Mouse (Mus musculus): Measurements from ENCODE around the gene Prom1.
"Not testable (repeated sequence)": the region's sequence is repeated elsewhere in the genome, so short reads cannot be mapped to it uniquely, and the experiment has no call there.

Prom1 gene

DNA sequence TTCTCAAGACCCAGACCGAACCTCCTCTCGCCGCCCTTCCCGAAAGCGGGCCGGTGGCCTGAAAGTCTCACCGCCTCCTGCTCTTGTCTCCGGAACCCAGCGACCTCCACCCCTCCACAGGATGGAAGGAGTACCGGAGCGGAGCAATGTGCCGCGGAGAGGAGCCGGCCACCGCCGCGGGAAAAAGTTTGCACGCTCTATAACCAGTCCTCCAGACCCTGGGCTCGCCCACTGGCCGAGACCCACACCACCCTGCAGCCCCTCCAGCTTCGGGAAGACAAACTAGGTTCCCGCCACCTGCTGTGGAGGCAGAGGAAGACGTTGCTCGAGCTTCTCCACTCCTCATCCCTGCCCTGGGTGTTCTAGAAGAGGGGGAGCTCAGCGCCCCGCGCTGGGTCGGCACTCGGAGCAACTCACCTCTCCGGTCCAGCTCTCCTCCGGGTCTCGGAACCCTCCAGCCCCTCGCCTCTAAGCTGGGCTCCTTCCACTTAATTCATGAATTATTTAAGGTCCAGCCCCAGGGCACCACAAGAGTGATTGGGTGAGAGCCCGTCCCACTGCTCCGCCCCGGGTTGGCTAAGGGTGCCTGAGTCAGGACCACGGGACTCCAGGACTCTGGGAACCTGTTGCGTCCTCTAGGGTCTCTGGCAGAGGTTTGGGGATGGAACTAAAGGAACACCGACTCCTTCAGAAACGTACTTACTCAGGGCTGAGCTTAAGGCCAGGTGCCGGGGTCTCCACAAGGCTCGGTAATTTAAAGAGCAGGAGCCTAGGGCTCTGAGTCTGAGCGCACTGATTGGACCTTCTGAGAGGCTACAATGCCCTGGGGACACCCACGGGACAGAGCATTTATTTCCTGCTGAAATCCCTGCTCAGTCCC, at the start of gene Prom1:
TSS of gene Prom1 (minus strand) at position 802 of the 880 bp plus-strand sequence.
- DNase-seq (ENCODE audit: extremely low read depth, low read depth) = no peak

DNA sequence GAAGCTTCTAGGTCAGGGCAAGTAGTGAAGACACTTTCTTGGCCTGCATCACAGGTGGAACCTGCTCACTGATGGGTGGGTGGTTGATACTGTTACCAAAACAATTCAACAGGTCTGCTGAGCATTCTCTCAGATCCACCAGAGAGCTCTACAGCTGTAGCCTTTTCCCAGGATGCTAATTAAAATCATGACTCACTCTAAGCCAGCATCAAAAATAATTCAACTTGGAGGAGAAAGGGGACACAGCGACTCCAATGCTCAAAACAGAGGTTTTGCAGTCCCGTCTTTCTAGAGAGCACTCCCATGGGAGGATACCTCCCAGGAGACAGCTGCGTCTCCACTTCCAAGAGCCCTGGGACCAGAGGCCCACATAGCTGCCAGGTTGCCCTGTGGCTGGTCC, 45.9 kb upstream of the Prom1 start:
- DNase-seq (ENCODE audit: extremely low read depth, low read depth) = no peak

DNA sequence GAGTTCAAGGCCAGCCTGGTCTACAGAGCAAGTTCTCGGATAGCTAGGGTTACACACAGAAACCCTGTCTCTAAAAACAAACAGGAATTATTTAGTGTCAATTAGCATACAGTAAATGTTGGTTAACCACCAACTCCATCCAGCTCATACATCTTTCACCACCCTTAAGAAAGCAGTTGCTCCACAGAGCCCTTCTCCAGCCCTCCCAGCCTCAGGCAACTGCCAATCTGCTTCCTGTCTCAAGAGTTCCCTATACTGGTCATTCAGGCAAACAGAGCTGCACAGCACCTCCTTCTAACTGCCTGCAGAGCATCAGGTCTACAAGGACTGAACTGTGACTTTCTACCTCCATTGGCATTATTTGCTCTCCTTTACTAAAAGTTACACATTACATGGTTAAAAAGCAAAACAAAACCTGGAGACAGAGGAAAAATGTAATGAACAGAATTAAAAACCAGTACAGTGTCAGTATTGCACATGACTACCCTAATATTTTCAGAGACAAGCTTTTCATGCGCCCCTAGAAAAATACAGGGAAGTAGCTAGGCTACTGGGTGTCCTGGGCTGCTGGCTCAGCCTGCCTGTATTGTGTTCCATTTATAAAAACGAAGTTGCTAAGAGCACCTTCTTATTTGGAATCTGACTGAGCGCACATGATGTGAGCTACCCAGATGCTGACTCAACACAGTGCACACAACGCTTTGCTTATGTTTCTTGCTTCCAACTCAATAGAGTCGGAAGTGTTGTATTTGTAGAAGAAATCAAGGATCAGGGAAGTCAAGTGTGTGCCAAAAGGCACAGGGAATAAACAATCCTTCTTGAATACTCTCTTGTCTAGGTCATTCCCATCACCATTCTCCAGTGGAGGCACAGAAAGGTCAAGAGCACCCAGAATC, 44.9 kb upstream of the Prom1 start:
- DNase-seq (ENCODE audit: extremely low read depth, low read depth) = no peak

DNA sequence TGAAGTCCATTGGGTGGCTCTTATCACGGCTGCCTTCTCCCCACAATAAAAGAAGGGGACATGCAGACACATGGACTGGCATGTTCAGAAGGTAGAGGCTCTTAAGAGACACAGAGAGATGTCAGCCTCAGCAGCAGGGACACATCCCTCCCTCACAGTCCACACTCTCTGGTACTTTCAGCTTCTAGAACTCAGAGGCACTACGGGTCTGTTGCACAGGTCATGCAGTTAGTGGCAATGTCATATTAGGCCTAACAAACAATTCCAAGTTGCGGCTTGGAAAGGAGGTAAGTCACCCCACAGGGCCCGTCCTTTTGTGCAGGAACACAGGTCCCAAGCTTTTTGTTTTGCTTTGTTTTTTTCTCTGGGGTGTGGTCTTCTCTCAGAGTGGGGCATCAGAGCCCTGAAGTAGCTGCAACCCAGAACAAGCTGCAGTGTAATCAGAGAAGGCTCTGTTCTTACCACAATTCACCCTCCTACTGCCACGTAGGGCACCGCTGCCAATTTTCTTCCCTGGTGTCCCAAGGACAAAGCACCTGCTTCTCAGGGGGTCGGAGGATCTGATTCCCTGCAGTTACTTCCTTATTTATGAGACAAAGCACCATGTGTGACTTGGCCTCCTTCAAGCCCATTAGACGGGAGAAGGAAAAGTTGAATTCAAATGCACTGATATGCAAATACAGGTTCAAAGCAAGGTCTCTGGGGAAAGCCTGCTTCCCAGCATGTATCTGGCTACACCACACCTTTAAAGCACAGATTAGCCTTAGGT, 41.8 kb upstream of the Prom1 start:
- DNase-seq (ENCODE audit: extremely low read depth, low read depth) = no peak

DNA sequence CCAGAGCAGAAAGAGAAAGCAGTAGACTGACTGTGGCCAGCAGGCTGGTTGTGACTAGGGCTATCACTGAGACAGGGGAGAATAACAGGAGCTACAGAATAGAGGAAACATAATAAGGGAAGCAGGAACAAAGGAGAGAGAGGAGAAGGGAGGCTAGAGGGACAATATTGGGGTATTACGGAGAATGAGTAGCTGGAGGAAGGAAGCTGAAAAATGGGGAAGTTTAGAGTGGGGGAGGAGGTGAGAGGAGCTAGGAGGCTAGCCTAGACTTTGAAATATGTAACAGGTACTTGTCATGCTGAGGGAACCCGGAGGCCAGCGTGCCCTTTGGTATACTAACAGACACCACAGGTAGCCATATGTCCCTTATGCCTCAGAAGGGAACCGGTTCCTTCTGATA, 25.7 kb upstream of the Prom1 start:
- DNase-seq (ENCODE audit: extremely low read depth, low read depth) = no peak

DNA sequence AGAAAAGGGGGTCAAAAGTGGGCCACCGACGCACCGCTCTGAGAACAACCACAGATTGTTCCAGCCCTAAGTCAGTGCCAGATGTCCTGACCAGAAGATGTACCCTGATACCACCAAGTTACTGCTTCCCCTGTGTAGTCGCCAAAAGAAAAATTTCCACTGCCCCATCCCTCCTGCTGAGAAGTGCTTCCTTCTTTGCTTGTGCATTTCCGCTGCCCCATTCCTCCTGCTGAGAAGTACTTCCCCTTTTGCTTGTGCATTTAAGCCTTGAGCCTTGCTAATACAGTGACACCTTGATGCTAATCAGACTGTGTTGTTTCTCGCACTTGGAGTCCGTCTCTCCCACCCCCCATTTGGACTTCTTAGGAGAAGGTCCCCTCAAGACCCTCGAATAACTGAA, 24.7 kb upstream of the Prom1 start:
- DNase-seq (ENCODE audit: extremely low read depth, low read depth) = not testable (repeated sequence)

DNA sequence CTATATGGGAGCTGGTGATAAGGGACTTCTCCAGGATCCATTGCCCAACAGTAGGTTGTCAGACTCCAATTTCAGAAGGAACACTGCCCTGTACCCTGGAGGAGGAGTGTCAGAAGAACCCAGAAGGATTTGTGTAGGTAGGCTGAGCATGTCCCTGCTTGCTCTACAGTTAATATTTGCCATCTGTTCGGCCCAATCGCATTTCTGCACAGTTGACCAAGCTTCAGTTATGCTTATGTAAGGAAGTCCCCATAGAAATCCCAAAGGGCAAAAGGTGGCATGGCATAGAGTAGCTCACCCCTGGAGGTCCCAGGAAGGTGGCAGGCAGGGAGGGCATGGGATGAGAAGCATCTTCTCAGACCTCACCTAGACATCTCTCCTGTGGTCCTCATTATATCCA, 19.6 kb upstream of the Prom1 start:
- DNase-seq (ENCODE audit: extremely low read depth, low read depth) = no peak

DNA sequence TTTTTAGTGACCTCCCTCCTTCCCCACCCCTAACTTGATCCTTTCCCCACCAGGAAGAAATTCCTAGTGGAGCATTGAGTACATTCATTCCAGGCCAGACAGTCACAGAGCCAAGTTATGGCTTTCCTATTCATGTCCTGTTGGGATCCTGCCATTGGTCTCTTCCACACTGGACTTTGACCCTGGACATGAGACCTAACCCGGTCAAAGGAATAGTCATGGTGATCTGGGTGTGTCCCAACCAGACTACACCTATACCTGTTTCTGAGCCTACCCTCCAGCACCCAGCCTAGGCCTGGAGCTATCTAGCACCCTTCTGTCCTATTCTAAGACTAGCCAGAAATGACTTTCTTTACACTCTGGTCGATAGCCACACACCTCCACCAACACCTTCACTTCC, 11.3 kb upstream of the Prom1 start:
- DNase-seq (ENCODE audit: extremely low read depth, low read depth) = no peak

DNA sequence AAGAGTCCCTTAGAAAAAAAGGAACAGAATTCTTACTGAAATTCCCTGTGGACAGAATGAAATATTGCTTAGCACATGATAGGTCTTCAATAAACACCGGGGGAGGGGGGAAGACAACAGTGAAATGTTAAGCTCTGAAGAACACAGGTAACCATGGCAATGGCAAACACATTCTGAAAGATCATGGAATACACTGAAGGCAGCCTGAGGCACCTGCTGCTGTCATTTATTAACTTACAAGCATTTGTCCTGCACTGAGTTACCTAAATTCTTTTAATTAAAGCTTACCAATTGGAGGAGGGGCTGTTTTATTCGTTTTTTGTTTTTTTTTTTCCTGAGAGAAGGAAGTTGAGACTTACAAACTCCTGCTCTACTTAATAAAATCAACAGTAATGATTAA, 7.3 kb upstream of the Prom1 start:
- no peak for DNase-seq (ENCODE audit: extremely low read depth, low read depth)

DNA sequence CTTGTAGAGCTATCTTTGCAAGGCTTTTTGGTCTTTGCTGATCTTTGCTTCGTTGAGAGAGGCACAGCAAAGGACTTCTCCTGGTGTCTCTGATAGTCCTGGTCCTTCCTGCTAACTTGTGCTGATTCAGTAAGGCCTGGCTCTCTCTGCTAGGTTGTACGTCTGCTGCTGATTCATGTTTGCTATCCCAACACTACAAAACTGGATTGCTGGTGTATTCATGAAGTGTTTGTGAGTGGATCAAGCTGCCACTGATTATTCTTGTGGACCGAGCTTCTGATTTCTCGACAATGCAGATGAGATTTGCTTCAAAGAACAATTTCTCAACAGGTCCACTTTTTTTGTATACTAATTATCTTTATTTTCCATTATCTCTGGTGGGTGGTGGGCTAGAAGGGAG, 6.3 kb upstream of the Prom1 start:
- DNase-seq (ENCODE audit: extremely low read depth, low read depth) = no peak

DNA sequence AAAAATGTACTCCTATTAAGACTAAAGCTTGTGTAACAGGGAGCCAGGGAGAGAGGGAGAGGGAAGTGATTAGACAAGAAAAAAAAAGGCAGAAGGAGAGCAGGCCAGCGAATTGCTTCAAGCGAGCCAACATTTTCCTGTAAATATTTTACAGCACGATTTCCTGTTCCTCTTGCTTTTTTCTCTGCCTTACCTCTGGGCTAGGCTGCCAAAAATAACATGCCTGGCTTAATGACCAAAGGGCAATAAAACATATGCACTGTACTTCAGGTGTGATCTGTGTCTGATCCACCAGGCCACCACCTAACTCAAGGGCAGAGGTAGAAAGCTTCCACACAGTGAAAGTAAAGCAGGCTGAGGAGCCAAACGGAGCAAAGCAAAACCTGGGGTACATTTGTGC, 3.4 kb upstream of the Prom1 start:
- DNase-seq (ENCODE audit: extremely low read depth, low read depth) = no peak

DNA sequence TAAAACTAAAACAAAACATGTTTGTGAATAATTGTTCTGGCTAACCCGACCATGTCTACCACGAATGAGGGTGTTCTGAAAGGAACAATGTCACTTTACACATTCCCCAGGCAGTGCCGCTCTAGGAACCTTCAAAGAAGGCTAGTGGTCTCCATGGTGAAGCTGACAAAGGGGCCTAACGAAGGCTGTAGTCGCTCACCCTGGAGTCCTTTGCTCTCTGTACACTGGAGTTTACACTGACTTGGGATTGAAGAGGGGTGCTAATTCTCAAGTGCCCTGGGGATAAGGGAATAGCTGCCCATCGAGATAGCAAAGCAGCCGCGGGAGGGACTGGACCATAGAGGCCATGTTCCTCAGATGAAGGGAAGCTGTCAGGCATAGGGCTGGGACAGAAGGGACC, 2.9 kb upstream of the Prom1 start:
- no peak for DNase-seq (ENCODE audit: extremely low read depth, low read depth)

DNA sequence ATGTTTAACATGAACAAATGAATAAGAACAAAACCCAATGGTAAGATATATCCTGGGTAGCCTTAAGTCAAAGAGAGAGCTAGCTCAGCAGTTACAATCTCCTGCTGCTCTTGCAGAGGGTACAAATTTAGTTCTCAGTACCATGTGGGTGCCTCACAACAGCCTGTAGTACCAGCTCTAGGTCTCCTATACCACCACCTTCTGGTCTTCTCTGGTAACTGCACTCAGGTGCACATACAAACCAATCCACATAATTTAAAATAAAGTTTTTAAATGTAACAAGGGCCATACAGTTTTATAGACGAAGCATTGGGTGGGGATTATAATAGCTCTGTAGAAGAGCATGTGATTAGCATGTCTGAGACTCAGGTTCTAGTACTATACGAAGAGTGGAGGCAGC, 2.3 kb upstream of the Prom1 start:
- no peak for DNase-seq (ENCODE audit: extremely low read depth, low read depth)

DNA sequence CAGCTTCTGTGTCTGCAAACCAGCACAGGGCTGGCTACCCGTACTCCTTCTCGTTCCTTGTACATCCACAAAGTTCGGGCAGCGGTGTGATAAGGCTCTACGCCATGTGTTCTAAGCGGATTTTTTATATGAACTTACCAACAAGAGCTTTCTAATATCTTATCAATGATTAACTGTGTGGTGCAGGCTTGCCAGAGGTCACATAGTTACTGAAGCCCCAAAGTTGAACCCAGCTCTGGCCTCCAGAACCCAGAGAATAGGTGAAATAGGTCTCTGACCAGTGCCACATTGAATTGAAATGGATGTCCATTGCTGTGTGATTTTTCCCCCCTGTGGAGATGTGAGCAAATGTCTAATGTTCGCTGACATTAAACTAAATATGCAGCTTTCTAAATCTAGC, 1.3 kb upstream of the Prom1 start:
- no peak for DNase-seq (ENCODE audit: extremely low read depth, low read depth)

DNA sequence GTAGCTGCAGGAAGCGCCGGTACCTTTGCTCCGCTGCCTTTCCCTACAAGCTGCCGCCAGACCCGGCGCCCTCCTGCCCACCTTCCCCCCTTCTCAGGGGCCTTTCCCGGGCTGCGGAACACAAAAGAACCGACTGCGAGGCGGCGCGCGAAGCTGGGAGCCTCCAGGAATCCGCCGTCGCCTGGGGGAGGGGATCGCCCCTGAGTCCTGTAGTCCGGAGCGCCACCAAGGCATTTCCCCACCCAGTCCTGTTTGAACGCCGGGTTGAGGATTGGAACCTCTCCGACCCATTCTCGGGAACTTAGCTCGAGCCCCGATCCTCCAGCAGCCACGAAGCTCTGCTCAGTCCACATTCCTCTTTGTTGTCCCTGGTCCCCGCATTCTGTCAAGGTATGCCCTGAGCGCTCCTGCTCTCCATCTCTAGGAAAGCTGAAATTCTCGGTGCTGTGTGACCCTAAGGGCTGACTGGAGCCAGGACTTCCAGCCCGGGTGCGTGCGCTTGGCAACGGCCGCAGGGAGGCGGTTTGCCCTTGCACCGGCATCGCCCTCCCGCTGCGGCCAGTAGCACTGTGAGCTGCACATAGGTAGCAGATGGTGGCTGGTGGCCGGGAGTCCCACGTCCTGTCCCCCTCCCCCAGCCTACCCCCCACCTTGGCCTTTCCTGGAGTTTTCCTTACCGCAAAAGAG, 1.1 kb downstream of the Prom1 start:
- no peak for DNase-seq (ENCODE audit: extremely low read depth, low read depth)

DNA sequence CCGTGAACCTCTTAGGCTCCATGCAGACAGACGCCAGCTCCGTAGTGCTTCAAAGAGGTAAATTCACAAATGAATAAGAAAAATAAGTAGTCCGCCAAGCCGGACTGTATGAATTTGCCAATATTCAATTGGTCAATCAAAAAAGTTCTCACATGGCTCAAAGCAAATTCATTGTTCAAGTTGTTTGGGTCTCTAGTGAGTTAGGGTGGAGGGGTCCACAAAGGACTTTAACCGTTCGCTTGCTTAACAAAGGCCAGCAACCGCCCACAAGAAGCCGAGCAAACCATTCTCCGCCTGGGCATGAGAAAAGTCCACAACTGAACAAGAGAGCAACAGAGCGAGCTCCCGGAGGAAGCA, 1.7 kb downstream of the Prom1 start:
- DNase-seq (ENCODE audit: extremely low read depth, low read depth) = no peak

DNA sequence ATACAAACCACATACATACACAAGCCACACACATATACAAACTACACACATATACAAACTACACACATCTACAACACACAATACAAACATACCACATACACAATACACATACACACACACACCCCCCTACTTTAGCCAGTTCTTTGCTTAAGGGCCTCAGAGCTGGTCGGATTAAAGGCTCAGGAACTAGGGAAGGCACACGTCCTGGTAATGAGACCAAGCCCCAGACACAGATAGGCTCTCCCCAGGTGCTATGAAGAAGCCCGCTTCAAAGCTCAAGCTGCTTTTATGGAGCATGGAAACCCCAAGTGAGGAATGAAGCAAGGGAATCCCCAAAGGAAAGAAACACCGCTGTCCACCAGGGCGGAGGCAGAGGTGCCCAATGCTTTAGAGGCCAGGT, 4.8 kb downstream of the Prom1 start:
- DNase-seq (ENCODE audit: extremely low read depth, low read depth) = no peak

DNA sequence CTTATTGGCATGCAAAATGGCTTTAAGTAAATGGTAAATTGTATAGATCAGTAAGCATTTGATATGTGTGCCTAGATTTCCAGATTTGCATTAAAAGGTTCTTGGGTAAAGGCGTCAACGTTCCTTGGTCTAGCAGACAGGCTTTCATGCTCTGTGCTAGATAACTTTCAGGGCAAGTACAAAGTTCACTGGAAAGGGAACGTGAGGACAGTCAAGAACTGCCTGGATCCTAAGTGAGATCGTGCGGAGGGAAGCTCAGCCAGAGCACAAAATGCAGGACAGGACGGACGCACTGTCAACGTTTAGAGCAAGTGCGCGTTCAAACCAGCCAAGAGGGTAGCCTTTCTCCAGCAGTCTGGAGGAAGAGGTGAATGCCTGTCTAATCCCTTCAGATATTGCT, 5.7 kb downstream of the Prom1 start:
- no peak for DNase-seq (ENCODE audit: extremely low read depth, low read depth)

DNA sequence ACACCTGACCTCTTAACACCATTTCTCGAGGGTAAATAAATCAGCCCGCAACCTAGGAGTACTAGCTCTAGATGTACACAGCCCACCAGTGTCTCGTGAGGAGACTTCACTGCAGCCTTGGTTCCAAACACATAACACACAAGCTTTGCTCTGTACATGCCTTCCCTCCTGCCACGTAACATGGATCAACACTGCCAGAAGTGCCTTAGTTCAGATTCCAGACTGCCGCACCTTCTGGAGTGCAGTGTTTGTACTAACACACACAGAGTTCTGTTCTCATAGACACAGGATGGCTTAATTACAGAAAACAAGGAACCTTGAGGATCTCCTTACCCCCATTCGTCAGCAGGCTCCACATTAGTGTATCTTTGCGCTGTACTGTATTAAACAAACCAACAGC, 6.1 kb downstream of the Prom1 start:
- DNase-seq (ENCODE audit: extremely low read depth, low read depth) = no peak

DNA sequence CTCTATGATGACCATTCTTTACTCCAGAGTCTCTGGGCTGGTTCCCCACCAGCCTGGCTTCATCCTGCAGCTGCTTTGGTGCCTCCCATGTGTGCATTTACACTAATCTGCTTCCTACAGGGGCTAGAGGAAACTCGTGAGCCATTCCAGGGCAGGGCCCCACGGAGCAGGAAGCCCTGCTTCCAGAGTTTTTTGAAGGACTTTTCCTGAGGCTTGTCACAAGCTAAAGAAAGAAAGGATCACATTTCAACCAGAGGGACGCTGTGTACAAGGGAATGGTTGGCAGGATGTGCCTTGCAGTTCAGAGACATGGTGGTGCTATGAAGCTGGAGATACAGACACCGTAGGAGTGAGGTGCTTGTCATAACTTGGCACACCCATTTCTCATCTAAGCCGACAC, 14.8 kb downstream of the Prom1 start:
- no peak for DNase-seq (ENCODE audit: extremely low read depth, low read depth)

DNA sequence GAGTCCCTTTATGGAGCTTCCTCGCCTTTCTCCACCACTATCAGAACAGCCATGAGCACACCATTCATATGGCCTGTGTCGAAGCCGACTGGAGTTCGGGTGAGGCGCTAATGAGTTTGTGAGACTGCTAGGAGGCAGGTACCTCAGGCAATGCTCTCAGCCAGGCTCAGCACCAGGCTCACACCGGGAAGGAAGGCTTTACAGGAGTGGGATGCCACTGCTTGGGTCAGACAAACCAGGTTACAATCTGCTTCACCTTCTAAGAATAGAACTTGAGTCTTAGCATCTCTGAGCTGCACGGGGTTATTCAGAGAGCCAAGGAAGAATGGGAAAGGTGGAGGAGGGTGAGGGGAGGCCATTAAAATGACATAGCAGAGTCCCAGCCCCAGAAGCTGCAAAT, 16.0 kb downstream of the Prom1 start:
- DNase-seq (ENCODE audit: extremely low read depth, low read depth) = no peak
